Mouse (Mus musculus) erythroid progenitor cell, adult 5-6 weeks (primary cell): ENCODE data around the gene Prkd2. TPM values are rescaled to one million over a fixed set of nuclear protein-coding genes. Genes with fewer than 3 reads are reported as not detected.

Source experiments
- ATAC-seq: replicated peaks from 2 replicates; pipeline ENCODE4 v1.8.0; 2016; ENCODE audit warnings: moderate number of reproducible peaks, mild to moderate bottlenecking, moderate TSS enrichment, inconsistent platforms; ENCODE audit not compliant: poor library complexity, low FRiP score, severe bottlenecking
- total RNA-seq, 2 experiments: library from RNA; stranded (forward) in 1 of 2; stranded (reverse) in 1 of 2; fragments of 150-400 nt in 1 of 2; fragments of 186-747, 209-891 nt in 1 of 2; gene quantifications; 2 replicates each; pipeline versions ENCODE4 v1.2.3 to v1.2.4; 2015 to 2017; ENCODE audit warnings: low replicate concordance in 2 of 2

The Prkd2 gene
- total RNA-seq, 2 experiments from 2014 or later = 3.8 to 18.4 TPM

GRCm38 (mm10) chr7:16823734-16824133 is 19.0 kb upstream of the Prkd2 start:
- no peak for ATAC-seq

GRCm38 (mm10) chr7:16825785-16826184 is 16.9 kb upstream of the Prkd2 start:
- no peak for ATAC-seq

- ATAC-seq = no peak
Observed at GRCm38 (mm10) chr7:16826571-16826970, 16.1 kb upstream of the Prkd2 start.

GRCm38 (mm10) chr7:16827274-16827673 is 15.4 kb upstream of the Prkd2 start:
- ATAC-seq = no peak

GRCm38 (mm10) chr7:16830449-16830848 is 12.3 kb upstream of the Prkd2 start:
- ATAC-seq = no peak

- ATAC-seq = no peak
Observed at GRCm38 (mm10) chr7:16837916-16838803, 4.5 kb upstream of the Prkd2 start.

GRCm38 (mm10) chr7:16838804-16839426 is 3.8 kb upstream of the Prkd2 start:
- ATAC-seq = no peak

- ATAC-seq = no peak
Observed at GRCm38 (mm10) chr7:16839427-16840108, 3.1 kb upstream of the Prkd2 start.

GRCm38 (mm10) chr7:16840109-16840491 is 2.6 kb upstream of the Prkd2 start:
- no peak for ATAC-seq

- no peak for ATAC-seq
Observed at GRCm38 (mm10) chr7:16841078-16841477, 1.6 kb upstream of the Prkd2 start.

- ATAC-seq = no peak
Observed at GRCm38 (mm10) chr7:16841561-16842560, 841 bp upstream of the Prkd2 start.

GRCm38 (mm10) chr7:16843441-16844171 is 904 bp downstream of the Prkd2 start:
- no peak for ATAC-seq

- no peak for ATAC-seq
Observed at GRCm38 (mm10) chr7:16844696-16845071, 2.0 kb downstream of the Prkd2 start.

GRCm38 (mm10) chr7:16845072-16845819 is 2.5 kb downstream of the Prkd2 start:
- ATAC-seq = 0 out of 2 replicates have a peak, but pooled peaks have one; percentile 28

GRCm38 (mm10) chr7:16845820-16846167 is 3.1 kb downstream of the Prkd2 start:
- no peak for ATAC-seq

- ATAC-seq = no peak
Observed at GRCm38 (mm10) chr7:16846775-16847174, 4.1 kb downstream of the Prkd2 start.

- ATAC-seq = no peak
Observed at GRCm38 (mm10) chr7:16847507-16847906, 4.8 kb downstream of the Prkd2 start.

GRCm38 (mm10) chr7:16848579-16848978 is 5.9 kb downstream of the Prkd2 start:
- no peak for ATAC-seq
